Mouse (Mus musculus) heart, postnatal 0 days (tissue): ENCODE results near the gene Atp9a. TPM values are rescaled to one million over a fixed set of nuclear protein-coding genes. Genes with fewer than 3 reads are reported as not detected.

ENCODE experiments used
- ATAC-seq: fragments of 200-750 bp; cut with Nextera tagmentation; 2 replicates; pipeline ENCODE4 v1.8.0; 2017; ENCODE audit warnings: low read depth, moderate number of reproducible peaks, moderate library complexity; ENCODE audit not compliant: insufficient read depth
- DNase-seq: peaks from one replicate; pipeline ENCODE4 v3.0.0-alpha.2; 2016; ENCODE audit warnings: low spot score
- H3K27ac ChIP-seq: fragments of 300-500 bp; sonication (generic); 2 replicates; pipeline ENCODE4 v1.5.1; 2014; ENCODE audit warnings: low read depth, mild to moderate bottlenecking
- H3K27me3 ChIP-seq: fragments of 300-500 bp; sonication (generic); 2 replicates; pipeline ENCODE4 v1.6.1; 2014; ENCODE audit warnings: low read length, mixed read lengths; ENCODE audit not compliant: control insufficient read depth, insufficient read depth
- H3K36me3 ChIP-seq: fragments of 300-500 bp; sonication (generic); replicated peaks from 2 replicates; pipeline ENCODE4 v1.6.1; 2014; ENCODE audit warnings: low read length, mixed read lengths; ENCODE audit not compliant: control insufficient read depth, insufficient read depth
- H3K4me1 ChIP-seq: fragments of 300-500 bp; sonication (generic); 2 replicates; pipeline ENCODE4 v1.6.1; 2014; ENCODE audit warnings: antibody characterized with exemption; ENCODE audit not compliant: control insufficient read depth, insufficient read depth
- H3K4me2 ChIP-seq: fragments of 300-500 bp; sonication (generic); 2 replicates; pipeline ENCODE4 v1.6.1; 2014; ENCODE audit warnings: low read depth, mild to moderate bottlenecking, low read length, moderate library complexity
- H3K4me3 ChIP-seq: fragments of 300-500 bp; sonication (generic); 2 replicates; pipeline ENCODE4 v1.5.1; 2014; ENCODE audit warnings: low read depth, low read length
- H3K9ac ChIP-seq: fragments of 300-500 bp; sonication (generic); replicated peaks from 2 replicates; pipeline ENCODE4 v1.6.1; 2014; ENCODE audit warnings: low read depth, low read length, mixed read lengths
- H3K9me3 ChIP-seq: fragments of 300-500 bp; sonication (generic); replicated peaks from 2 replicates; pipeline ENCODE4 v1.6.1; 2016; ENCODE audit warnings: low read length; ENCODE audit not compliant: control insufficient read depth
- CTCF ChIP-seq: IDR thresholded peaks from 2 replicates; pipeline ENCODE4 v1.5.1; 2016; ENCODE audit warnings: antibody characterized with exemption, control low read depth, low read depth
- EP300 ChIP-seq: IDR thresholded peaks from 2 replicates; pipeline ENCODE4 v1.6.1; 2016; ENCODE audit warnings: antibody characterized with exemption, low read depth
- WGBS: fragments of 180-500 bp; shearing (Covaris S2); extraction: QIAGEN DNeasy Blood & Tissue Kit; methylation state at CpG from one replicate; pipeline ENCODE4 v1.1.7; 2014; 5-methylcytosine and 5-hydroxymethylcytosine counted together
- polyA plus RNA-seq: library from polyadenylated mRNA; unstranded; fragments of >200 nt; fragmentation: Nextera tagmentation; extraction: Ambion mirVana; gene quantifications from 2 replicates; pipeline ENCODE4 v1.2.1, GENCODE M21; 2015
- total RNA-seq: library from RNA; depleted of rRNA; stranded (reverse); fragments of >200 nt; gene quantifications from 2 replicates; pipeline ENCODE4 v1.2.3, GENCODE M21; 2014; ENCODE audit warnings: low replicate concordance

Atp9a gene
- total and polyA plus RNA-seq, 2 experiments from 2014 or later = 12.8 to 46.1 TPM

DNA sequence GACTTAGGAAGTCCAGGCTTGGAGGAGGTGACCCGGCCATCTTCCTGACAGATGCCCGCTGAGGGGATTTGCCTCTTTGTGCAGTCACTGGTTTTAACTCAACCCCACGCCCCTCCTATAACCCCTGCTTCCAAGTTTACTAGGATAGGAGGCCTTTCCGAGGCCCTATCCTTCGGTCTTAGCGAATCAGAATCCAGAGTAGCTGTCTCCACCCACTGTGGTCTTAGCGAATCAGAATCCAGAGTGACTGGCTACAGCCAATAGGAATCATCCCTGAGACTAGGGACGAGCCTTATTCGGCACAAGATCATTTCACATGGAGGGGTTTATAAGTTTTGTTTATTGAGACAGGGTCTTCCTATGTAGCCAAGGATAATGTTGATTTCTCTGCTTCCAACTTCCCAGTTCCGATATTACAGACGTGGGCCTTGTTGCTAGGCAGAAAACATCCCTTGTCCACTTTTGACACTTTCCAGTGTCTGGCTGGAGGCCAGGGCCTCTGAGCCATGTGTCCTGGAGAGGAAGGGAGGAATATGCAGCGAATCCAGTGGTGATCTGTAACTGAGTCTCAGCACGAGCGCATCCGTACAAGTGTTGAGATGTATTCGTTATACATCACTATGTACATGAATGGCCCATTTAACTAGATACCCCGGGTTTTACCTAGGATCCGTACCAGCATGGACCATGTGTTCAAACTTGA, 127.9 kb downstream of the Atp9a start:
- no peak for TF ChIP-seq EP300
- no peak for TF ChIP-seq CTCF
- 51% methylated on average over 18 of the region's 18 CpGs for WGBS
- no peak overlapping the region for H3K4me2 ChIP-seq
- peaks cover 34% of the 10 kb centered on the region for H3K4me1 ChIP-seq
- H3K27ac ChIP-seq = no peak overlapping the region
- no peaks in the 10 kb centered on the region for H3K36me3 ChIP-seq
- peak; percentile 67; the same call in 1 of the 2 replicates for ATAC-seq
- no peaks in the 10 kb centered on the region for H3K9me3 ChIP-seq
- no peak overlapping the region for H3K9ac ChIP-seq
- no peaks in the 10 kb centered on the region for H3K27me3 ChIP-seq
- no peak overlapping the region for H3K4me3 ChIP-seq
- peak; percentile 72 for DNase-seq

DNA sequence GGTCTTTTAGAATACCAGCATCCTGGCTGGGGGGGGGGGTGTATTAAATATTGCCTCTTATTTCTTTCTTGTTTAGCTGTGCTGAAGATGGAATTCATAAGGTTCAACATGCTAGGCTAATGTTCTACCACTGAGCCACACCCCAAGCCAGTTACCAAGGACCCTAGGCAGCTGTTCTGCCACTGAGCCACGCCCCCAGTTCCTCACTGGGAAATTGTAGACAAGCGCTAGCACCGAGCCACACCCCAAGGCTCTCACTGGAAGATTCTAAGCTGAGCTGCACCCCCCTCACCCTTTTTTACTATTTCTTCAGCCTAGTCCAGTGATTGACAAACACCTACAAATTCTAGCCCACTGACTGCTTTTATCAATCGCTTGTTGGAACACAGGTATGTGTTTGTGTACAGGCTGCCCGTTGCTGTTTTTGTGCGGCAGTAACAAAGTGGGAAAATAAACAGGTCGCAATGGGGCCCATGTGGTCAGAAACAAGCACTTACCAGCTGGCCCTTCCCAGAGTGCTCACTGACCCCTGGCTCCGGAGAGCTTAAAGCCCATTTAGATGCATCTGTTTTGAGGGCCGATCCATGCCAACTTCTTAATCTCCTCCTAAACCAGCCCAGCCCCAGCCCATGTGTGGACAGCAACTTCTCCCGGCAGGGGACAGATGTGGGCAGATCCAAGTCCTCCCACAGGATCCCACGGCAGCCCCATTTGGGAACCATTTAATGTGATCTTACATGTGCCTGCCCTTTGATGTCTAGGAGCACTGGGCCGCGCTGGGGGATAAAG, 128.9 kb downstream of the Atp9a start:
- H3K4me1 ChIP-seq = peaks cover 44% of the 10 kb centered on the region
- no peak for ATAC-seq
- 69% methylated on average over 13 of the region's 13 CpGs for WGBS
- DNase-seq = no peak
- H3K27me3 ChIP-seq = no peaks in the 10 kb centered on the region
- no peak for TF ChIP-seq CTCF
- TF ChIP-seq EP300 = no peak
- no peaks in the 10 kb centered on the region for H3K9me3 ChIP-seq
- no peak overlapping the region for H3K9ac ChIP-seq
- no peaks in the 10 kb centered on the region for H3K36me3 ChIP-seq
- no peak overlapping the region for H3K4me3 ChIP-seq
- H3K4me2 ChIP-seq = no peak overlapping the region
- H3K27ac ChIP-seq = no peak overlapping the region

DNA sequence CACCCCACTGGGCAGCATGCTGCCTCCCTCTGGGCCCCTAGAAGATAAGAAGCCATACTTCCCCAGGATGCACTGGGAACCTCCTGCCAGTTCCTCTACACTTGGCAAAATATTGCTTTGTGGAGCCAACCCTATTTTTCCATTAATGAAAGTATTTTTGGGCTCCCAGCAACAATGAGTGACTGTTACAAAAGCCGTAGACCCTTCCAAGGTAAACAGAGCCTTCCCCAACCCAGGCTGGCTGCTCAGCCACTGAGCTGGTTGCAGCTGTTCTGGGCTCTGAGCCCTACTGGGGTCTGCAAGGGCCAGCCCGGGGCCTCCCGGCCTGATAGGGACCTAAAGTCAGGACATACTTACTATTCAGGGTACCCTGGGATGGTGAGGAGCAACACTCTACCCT, 131.3 kb downstream of the Atp9a start:
- H3K4me2 ChIP-seq = no peak overlapping the region
- no peak overlapping the region for H3K9ac ChIP-seq
- H3K27ac ChIP-seq = peak overlapping the region; percentile 33; the same call in 1 of the 2 replicates
- H3K27me3 ChIP-seq = no peaks in the 10 kb centered on the region
- peak; percentile 61 for DNase-seq
- TF ChIP-seq CTCF = no peak
- no peak for TF ChIP-seq EP300
- H3K4me1 ChIP-seq = peaks cover 64% of the 10 kb centered on the region
- no peak for ATAC-seq
- WGBS = 57% methylated on average over 3 of the region's 3 CpGs
- no peak overlapping the region for H3K4me3 ChIP-seq
- no peaks in the 10 kb centered on the region for H3K36me3 ChIP-seq
- H3K9me3 ChIP-seq = no peaks in the 10 kb centered on the region

DNA sequence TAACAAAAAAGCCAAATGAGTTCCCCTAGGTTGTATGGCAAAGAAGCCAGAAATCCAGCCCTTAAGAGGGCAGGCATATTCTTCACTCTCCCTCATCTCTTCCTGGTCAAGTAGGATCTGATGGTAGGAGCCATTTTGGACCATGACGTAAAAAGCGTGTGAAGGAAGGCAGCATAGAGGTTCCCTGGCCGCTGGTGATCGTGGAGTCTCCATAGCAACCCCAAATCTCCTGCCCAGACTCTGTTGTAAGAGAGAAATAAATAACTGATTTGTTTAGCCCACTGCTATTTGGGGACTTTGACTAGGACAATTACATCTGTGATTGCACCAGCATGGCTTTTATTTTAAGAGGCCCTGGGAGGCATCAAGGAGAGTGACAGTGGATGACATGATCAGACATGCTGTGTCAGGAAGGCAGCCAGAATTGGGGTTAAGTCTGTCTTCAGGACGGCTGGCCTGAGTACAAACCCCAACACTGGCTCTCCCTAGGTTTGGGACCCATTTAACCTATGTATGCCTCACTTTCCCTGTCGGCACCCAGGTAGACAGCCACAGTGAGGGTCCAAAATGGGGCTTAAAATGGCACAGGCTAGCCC, 132.5 kb downstream of the Atp9a start:
- TF ChIP-seq EP300 (no peak), CTCF (no peak)
- Histone ChIP-seq H3K4me1 (peaks cover 63% of the 10 kb centered on the region), H3K9me3 (no peaks in the 10 kb centered on the region), H3K4me3 (no peak overlapping the region), H3K36me3 (no peaks in the 10 kb centered on the region), H3K27ac (no peak overlapping the region), H3K27me3 (no peaks in the 10 kb centered on the region), H3K4me2 (no peak overlapping the region), H3K9ac (no peak overlapping the region)
- DNase-seq (no peak), ATAC-seq (no peak)
- 65% methylated on average over 6 of the region's 6 CpGs for WGBS

DNA sequence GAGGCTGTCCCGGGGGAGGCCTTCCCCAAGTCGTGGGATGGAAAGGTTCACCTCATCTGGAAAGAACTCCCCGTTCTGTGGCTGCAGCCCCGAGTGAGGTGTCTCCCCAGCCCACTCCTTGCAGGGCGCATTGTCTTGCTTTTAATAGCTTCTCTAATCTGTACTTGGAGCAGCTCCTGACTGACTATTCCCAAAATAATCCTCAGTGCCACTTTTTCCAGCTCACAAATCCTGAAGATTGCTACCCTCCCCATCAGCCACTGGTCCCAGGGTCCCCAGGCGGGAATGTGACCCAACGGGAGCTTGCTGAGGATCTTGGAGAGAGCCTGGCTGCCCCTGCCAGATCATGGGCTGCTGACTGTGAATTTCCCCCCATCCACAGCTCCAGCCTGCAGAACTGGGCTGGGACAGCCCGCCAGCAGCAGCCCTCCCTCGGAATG, 134.1 kb downstream of the Atp9a start:
- no peak for DNase-seq
- Histone ChIP-seq H3K4me1 (peaks cover 58% of the 10 kb centered on the region), H3K4me3 (no peak overlapping the region), H3K9ac (no peak overlapping the region), H3K9me3 (no peaks in the 10 kb centered on the region), H3K4me2 (no peak overlapping the region), H3K27ac (peak overlapping the region; percentile 80), H3K27me3 (no peaks in the 10 kb centered on the region), H3K36me3 (no peaks in the 10 kb centered on the region)
- WGBS = 14% methylated on average over 9 of the region's 9 CpGs
- ATAC-seq = peak; percentile 27; the same call in 1 of the 2 replicates
- TF ChIP-seq EP300 = no peak
- no peak for TF ChIP-seq CTCF
